Mouse (Mus musculus): Measurements from ENCODE around the gene Rab31.

The Rab31 gene

DNA sequence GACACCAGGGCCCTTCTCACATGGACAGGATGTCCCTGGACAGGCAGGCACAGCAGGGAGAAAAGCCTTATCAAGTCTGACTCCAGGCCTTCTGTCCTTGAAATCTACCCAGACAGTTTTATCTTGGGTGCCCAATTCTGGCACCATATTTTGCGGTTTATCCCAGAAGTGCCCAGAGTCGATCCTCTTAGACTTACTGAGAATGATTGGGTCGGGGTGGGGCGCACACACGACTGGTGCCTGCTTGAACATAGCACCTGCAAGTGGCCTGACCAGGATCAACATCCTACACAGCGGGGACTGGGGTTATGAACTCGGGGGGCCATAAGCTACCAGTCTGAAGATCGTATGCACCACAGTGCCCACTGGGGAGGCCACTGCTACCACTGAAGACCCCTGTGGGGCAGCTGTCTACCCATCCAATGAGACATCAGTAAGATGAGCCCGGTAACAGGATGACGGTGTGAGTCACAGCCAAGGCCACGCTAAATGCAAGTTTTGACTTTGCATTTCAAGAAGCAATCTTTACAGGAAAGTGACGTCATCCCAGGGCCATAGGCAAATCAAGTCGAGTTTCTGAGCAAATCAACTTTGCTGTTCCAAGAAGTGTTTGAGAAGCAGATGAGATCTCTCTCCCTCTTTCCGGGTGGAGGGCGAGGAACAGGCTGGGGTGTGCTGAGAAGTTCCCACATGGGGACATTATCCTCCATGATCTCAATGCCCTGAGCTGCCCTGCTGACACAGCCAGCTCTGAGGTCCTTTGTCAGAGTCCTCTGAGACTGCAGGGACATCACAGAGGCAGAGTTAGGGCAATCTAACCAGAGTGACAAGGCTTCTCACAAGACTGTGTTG is 32.5 kb downstream of the Rab31 start:
- DNase-seq (ENCODE audit: low spot score), result no peak

DNA sequence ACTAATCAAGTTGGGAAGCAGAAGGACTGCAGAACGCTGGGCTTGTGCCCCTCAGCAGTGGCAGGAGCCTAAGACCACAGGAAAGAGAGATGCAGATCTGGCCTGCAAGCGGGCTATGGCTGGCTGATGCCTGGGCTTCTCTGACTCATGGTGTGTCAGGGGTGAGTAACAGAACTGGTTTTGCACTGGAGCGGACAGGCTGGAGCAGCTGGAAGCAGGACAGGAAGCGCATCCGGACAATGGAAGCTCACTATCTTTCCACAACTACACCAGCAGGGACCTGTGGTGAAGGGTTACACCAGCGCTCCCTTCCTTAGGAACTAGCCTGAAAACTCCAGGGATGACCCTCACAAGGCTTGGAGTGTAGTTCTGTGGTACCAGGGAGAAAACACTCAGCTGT is 34.9 kb downstream of the Rab31 start:
- DNase-seq (ENCODE audit: low spot score), result no peak

DNA sequence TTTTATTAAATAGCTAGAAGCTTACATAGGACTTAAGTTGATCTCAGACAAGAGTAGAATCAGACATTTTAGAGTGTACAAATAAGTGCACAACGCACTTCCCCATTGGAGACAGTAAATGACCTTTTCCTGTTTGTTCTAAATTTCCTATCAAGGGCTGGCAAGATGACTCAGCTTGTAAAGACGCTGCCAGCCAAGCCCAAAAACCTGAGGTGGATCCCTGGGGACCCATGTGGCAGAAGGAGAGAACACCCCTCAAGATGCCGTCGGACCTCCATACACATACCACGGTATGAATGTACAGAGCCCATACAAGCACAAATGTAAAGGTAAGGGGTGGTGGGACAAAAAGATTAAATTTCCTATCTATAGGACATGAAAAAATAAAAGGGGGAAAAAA is 35.4 kb downstream of the Rab31 start:
- DNase-seq (ENCODE audit: low spot score), result no peak

DNA sequence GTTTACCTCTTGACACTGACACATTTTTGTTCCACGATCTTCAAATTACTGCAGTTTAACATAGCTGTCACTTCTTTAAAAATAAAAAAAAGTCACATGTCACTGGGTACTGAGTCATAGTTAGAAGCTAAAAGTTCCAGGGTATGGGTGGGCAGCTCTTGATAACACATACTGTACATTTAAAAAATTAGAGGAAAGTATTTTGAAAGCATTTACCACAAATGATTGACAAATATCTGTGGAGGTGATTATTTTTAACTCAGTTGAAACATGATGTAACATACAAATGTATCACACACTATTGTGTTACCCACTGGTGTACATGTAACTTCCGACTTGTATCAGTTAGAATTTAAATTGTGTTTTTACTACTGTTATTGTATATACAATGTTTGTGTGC is 37.5 kb downstream of the Rab31 start:
- no peak for DNase-seq (ENCODE audit: low spot score)

DNA sequence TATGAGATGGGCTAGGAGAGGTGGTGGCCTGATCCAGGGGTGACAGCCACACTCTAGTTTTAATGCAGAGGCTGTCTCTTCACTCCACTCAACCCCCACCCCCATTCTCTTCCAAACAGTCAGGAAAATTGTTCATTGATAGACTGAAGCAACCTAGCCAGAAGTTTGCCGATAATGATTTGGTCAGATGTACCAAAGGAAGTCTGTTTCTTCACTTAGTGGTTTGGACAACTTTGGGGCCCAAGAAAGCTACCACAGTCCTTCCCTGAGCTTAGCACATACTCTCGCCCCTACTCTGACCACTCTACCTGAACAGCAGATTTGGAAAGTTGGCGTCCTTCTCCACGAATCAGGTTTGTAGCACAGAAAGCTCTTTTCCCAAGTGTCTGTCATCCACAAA is 39.9 kb downstream of the Rab31 start:
- no peak for DNase-seq (ENCODE audit: low spot score)

DNA sequence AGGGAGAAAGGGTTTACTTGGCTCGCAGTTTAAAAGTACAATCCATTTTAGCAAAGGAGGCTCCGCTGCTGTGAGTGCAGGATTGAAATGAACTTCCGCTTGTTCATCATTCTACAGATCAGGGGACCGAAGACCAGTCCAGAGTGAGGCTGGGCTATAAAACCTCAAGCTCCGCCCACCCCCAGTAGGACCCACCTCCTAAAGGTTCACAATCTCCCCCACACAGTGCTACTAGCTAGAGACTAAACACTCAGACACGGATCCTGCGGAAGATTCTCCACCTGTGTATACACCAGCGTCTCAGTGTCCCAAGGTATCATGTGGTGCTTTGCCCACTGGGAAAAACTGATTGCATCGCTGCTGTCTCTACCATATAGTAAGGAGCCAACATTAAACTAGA is 40.8 kb downstream of the Rab31 start:
- no peak for DNase-seq (ENCODE audit: low spot score)

DNA sequence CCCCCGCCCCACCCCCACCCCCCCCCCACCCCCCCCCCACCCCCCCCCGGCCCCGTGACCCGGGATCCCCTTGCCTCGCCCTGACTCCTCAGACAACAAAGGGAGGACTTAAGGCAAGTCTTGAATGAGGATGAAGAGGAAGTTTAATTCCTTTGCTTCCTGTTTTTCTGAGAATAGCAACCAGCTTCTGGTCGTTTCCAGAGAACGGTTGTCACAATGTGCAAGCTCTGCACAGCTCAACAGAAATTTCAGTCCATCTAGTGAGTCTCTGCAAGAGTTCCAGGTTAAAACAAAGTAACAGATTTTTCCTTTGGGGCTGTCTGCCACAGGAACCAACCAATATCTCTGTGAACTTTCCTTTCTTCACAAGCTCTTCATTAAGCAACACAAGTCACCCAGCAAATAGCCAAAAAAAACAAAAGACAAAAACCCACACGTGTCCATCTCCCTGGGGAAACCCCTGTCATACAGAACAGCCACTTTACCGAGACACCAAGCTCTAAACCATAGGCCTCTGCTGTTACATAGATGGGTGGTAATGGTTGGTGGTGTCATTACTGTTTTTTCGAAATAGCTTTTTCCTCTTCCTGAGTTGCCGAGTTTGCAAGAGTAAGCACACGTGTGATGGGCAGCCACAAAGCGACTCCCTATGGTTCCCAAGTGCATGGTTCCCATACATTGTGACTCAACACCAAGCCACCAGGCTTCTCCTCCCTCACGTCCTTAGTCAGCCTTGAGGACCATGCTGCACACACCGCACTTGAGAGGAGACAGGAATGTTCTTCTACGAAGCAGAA is 42.4 kb downstream of the Rab31 start:
- DNase-seq (ENCODE audit: low spot score), result no peak

DNA sequence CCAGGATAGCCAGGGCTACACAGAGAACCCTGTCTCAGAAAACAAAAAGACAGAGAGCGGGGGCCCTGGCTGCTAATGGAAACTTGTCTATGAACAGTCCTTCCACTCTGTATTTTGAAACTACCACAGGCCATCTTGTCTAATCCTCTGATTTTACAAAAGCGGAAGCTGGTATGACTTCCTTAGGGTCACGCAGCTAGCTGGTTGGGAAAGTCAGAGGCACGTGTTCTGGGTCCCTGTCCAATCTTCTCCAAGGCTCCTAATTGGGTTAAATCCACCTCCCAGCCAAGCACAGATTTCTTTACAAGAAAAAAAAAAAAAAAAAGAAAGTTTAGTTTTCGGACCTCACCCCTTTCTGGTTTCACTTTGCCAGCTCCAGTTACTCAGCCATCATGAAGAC is 45.8 kb downstream of the Rab31 start:
- DNase-seq (ENCODE audit: low spot score), result no peak

DNA sequence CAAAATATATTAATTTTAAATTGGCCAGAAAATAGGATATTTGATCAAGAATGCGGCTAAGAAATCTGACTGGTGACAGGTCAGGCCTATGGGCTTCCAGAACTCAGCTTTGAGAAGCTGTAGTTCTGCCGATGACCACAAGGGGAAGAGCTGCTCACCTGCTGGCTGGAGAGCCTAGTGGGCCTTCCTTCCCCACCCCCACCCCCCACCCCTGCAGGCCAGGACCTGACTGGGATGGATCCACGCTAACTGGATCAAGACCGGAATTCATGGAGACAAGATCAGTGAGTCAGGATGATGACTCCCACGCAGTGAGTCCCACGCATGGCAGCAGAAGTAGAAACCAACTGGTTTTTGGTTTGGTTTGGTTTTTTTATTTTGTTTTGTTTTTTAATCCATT is 46.3 kb downstream of the Rab31 start:
- DNase-seq (ENCODE audit: low spot score), result peak; percentile 23

DNA sequence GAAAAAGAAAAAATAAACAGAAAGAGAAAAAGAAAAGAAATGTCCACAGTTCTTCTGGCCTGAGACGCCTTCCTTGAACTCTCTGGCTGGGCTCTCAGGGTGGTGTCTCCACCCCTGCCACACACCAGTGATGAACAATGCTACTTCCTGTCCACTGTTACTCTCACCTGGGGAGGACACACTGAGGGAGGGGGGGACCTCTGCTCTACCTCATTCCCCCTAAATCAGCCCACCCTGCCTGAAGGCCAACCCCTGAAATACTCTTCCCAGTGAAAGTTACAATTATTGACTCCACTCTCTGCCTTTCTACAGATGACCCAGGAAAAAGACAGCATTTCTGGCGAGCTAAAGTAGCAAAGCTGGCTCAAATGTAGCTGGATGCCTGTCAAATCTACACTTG is 46.7 kb downstream of the Rab31 start:
- DNase-seq (ENCODE audit: low spot score), result no peak

DNA sequence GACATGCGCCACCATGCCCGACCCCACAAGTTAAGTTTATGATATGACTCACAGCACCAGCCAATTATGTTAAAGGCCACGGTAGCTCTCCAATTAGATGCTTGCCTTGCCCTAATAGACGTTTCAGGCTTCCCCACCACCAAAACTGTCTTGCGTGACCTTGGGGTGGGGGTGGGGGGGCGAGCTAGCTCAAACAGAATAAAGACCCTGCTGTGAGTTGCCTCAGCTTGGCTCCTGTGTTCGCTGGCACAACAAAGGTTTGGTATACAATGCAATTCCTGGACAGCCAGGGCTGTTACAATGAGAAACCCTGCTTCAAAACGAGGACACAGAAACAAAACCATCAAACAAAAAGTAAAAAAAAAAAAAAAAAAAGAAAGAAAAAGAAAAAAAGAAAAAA is 47.2 kb downstream of the Rab31 start:
- DNase-seq (ENCODE audit: low spot score), result no peak

DNA sequence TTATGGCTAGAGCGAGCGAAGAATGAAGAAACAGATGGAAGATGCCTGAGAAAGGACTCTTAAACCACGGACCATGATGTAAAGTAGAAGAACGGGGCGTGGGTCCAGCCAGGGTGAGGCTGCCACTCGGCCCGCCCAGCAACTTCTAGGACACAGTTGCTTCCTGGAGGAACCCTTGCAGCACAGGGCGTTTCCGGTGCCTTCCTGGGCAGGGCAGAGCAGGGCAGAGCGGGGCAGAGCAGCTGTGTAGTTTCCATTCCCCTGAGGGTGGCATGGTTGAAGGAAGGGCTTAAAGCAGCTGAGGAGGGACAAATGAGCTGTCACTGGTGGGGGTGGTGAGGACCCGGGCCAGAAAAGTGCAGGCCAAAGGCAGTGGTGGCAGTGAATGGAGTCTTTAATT is 48.3 kb downstream of the Rab31 start:
- no peak for DNase-seq (ENCODE audit: low spot score)

DNA sequence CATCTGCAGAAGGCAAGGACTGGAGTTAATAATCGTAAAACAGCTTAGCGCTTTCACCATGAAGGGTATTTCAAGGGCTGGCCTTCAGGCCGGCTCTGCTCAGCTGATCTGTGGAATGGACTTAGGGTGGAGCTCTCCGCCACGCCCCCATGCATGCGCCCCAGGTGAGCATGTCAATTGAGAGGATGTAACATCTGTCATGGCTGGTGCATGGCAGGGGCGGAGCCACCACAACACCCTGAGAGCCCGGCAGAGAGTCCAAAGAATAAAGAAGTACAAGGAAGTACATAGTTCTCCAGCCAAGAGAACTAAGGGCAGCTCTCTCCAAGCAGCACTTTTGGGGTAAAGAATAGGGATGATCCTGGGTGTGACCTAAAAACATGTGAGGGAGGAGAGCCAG is 48.9 kb downstream of the Rab31 start:
- DNase-seq (ENCODE audit: low spot score), result no peak

DNA sequence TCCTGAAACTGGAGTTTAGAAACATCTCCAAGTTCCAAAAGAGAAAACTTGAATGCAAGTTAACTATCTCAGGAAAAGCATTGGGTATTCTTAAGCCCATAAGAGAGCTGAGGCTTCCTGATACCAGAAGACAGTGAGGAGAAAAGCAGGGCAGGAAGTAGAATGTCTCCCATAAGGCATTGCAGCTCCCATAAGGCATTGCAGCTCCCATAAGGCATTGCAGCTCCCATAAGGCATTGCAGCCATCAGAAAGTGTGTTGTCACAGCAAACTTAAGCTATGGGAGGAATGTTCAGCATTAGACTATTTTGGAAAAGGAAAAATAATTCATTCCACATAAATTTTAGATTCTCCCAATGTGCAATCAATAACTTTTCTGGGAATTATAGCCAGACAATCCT is 51.2 kb downstream of the Rab31 start:
- no peak for DNase-seq (ENCODE audit: low spot score)

DNA sequence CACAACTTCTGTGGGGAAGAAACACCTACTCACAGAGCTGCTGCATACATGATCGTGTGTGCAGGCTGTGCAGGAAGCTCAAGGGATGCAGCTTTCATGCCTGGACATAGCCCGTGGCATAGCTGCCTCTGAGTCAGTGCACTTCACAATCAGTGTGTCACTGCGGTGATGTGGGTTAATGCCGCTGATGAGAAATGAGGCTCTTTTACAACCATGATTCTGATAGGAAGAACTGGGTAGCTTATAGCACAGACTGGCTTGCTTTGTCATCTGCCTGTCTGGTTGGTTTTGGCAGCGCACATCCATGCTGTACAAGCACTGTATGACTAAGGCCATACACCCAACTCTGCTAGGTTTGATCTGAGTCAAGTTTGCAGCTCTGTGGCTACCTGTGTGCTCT is 52.7 kb downstream of the Rab31 start:
- DNase-seq (ENCODE audit: low spot score), result no peak

DNA sequence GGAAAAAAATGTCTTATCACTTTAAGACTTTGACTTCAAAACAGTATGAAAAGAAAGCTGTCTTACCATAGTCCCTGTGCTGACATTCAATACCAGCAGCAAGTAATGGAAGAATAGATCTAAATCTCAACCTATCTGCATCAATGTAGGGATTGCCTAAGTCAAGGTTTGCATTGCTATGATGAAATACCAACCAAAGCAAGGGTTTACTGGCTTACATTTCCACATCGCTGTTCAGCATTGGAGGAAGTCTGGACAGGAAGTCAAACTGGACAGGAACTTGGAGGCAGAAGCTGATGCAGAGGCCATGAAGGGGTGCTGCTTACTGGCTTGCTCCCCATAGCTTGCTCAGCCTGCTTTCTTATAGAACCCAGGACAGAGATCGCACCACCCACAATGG is 54.0 kb downstream of the Rab31 start:
- no peak for DNase-seq (ENCODE audit: low spot score)

DNA sequence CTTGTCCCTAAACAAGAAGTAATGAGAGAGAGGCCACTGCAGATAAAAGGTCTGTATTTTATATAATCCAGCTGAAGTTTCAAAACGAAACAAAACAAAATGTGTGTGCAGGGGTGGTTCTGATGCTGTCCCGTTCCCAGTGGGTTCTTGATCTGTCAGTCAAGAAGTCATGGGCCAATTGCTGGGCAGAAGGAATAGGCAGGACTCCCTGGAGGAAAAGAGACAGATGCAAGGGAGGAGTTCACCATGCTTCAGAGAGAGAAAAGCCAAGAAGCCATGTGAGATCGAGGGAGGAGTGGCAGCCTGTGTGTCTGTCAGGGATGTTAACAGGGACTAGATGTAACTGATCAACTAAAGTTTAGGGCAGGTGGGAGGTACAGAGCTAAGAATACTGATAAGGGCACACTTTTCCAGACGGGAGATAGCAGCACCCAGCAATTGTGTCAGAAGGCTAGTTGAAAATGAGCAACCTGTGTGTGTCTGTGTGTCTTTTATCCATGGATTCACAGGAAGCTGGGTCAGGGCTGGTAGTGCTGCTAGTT is 54.8 kb downstream of the Rab31 start:
- no peak for DNase-seq (ENCODE audit: low spot score)

DNA sequence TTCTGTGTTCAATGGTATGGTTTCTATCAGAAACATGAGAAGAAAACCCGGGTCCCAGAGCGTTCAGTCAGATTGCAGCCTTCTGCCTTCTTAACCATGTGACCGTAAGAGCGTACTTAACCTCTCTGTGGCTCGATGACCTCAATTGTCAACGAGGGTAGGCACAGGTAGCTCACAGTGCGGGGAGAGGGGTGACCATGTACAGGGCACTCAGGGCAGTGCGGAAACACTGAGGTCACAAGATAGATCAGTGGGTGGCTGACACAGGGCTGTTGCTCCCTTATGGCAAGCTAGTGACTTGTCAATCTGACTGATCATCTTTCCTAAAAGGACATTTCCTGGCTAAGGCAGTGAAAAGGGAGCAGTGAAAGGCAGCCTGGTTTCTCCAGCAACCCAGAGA is 58.5 kb downstream of the Rab31 start:
- no peak for DNase-seq (ENCODE audit: low spot score)

DNA sequence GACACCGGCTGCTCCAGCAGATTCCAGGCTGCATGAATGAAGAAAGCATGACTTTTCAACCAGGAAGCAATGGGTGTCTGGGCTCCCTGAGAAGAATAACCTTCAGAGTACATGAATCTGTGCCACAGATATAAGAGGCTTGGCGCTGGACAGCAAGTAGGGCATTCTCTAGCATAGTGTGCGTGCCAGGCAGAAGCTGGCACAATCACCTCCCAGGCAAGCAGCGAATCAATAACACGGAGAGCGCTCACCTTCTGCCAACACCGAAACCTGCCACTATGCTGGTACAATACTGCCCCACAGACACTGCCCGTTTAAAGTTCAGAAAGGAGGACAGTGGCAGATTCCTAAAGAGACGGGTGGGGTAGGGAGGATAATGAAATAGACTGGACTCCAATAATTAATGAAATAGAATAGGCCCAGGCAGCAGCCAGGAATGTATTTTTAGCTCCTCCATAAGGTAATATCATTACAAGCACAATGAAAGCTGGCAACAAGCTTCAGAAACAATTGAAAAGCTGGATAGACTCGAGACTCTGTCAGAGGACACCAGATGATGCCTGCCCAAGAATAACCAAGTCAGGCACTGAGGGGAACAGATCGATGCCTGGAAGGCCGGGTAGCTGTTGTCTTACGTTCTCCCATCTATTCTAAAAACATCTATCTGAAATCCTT is 59.6 kb downstream of the Rab31 start:
- no peak for DNase-seq (ENCODE audit: low spot score)

DNA sequence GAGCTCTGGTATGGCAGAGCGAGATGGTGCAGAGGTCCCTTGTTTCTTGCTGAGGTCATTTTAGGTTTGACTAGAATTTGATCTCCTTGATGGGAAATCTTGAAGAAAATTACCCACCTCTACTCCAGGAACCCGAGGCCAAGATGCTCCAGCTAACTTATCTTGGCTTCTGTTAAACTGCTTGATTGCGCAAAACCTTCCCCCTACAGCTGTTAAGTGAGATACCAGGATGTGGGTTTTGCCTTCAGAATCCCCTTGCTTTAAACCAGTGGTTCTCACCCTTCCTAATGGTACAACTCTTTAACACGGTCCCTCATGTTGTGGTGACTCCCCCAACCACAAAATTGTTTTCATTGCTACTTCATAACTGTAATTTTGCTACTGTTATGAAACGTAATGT is 60.8 kb downstream of the Rab31 start:
- DNase-seq (ENCODE audit: low spot score), result no peak

DNA sequence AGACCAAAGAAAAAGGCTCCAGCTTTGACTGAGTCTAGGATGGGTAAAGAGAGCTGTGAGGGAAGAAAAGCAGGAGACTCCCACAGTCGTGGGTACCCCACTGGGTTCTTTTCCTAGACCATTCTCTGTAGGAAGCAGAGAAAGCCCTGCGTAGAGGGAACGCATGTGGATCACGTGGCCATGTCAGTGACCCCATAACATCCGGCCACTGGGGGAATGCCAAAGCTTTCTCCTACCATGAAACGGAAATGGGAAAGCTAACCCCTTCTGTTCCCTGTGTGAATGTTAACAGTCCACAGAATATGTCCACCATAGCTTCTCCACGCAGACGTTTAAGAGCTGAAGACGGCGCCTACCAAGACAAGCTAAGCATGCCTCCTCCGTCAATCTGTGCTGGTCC is 62.0 kb downstream of the Rab31 start:
- no peak for DNase-seq (ENCODE audit: low spot score)

DNA sequence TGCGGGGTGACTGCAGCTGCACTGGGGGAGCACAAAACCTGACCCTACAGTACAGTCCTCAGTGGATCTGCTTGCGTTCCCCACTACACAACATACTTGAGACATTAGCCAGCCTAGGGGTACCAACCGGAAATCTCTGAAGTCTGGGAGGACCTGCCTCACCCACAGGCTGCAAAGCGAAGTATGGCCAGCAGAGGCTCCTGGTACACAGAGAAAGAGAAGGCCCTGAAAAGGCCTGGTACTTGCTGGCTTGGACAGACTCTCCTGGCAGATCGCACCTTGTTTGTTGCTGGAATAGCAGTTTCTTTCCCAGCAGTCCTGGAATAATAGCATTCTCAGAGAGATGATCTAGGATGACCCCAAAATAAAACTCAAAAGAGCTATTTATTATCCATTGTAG is 66.3 kb downstream of the Rab31 start:
- no peak for DNase-seq (ENCODE audit: low spot score)

Data from c-Kit-positive CD71-positive TER-119-positive erythroid progenitor cells, embryonic 14.5 days (primary cell).